Mouse (Mus musculus): ENCODE results near the gene Adora3.

Adora3 gene

DNA sequence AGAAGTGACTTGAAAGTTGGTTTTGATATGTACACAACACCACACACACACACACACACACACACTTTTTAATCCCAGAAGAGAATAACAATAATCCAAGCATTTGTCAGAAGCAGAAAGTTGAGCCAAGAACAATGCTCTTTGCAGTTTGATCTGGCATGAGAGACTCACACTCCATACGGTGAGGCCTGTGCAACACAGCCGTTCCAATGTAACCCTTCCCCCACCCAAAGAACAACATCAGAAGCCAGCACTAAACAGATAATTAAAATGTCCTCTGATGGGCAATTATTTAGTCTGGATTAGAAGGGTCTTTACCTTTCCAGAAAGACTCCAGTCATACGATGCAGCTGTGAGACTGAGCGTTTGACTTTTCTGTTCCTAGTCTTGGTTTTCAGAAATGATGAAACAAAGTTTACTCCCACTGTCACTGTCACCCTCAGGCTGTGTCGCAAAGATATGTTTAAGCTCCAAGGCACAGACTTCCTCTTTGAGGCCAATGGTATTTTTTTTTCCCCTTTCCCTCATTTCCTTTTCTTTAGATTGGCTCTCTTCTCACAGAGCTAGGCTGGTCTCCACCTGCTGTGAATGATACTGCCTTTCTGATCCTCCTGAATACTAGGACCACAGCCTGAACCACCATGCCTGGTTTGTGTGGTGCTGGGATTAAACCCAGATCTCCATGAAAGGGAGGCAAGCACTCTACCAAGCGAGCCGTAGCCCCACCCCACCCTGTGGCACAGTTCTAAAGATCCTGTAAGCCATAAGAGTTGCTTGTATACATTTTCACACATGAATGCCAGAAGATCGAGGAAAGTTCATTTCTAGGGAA is 61.8 kb downstream of the Adora3 start, which contains the start of gene I830077J02Rik:
TSS of gene I830077J02Rik (minus strand) at position 425 of the 832 bp plus-strand sequence.
- DNase-seq (ENCODE audit: low read depth, low spot score) = no peak

DNA sequence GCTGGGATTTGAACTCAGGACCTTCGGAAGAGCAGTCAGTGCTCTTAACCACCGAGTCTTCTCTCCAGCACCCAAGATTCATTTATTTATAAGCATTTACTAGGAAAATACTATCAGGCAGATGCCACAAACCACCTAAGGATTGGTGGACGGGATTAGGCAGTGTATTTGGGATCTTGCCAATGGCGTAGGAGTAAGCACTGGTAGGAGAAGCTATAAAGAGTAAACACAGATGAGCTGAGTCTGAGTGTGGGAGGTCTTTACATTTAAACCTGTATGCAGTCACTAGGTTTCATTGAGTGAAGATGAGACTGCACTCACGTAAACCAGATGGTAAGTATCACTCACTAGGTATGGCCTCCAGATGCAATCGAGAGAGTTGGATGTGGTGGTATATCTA is 63.3 kb downstream of the Adora3 start:
- no peak for DNase-seq (ENCODE audit: low read depth, low spot score)

DNA sequence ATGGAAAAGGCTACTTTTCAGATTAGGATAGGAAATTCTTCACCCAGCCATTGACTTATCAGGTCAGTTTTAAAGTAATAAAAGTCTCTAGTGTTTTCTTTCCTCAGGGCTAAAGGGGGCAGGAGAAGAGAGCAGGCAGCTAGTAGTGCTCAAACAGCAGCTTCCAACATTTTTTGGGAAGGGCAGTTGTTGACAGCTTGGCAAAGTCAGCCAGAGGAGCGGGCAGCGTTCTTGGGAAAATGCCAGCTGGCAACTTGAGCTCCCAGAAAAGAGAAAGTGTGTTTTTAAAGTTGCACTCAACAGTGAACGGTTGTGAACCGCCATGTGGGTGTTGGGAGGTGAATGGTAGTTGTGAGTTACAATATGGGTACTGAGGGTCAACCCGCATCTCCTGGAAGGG is 64.4 kb downstream of the Adora3 start:
- DNase-seq (ENCODE audit: low read depth, low spot score) = no peak

DNA sequence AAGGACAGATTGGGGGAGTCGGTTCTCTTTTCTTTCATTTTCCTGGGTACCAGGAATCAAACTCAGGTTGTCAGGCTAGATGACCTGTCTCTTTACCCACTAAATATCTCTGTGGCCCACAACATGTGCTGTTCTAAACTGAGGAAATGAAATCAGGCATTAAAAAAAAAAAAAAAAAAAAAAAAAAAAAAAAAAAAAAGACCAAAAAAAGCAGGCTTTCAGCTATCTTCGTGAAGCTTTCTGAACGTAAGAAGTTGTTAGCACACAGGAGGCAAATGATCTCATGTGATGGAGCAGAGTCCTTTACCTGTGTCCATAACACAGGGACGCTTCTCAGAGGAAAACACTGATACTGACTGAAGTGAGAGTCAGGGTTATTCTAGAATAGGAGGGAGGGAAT is 65.5 kb downstream of the Adora3 start:
- DNase-seq (ENCODE audit: low read depth, low spot score) = no peak

DNA sequence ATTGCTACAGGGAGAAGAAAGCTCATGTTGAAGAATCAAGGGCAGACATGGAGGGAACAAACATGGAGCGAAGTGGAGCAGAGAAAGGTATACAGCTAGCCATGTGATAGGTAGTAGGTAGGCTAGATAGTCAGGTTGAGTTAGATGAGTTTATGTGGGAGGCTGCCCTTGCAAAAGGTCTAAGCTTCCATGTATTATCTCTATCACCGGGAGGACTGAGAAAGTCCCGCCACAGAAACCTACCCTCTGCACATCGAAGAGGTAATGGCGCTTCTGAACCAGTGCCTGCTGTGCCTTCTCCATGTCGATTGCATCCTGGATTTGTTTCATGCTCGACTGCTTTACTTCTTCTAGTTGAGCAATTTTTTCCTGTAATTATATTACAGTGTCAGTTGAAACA is 80.7 kb downstream of the Adora3 start:
- no peak for DNase-seq (ENCODE audit: low read depth, low spot score)

DNA sequence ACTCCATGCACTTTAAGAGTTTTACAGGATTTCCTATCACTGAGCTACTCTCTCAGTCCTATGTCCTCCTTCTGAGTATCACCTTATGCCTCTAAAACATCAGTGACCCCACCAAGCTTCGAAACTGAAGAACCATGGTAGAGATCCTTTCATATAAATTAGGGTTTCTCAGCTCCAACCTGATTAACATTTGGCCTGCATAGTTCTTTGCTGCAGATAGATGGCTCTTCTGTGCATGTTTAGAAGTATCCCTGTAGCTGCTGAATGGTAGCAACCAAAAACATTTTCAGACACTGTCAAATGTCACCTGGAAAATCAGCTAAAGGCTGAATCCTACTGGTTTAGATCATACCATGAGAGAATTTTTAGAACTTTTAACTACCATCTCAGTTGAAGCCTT is 86.6 kb downstream of the Adora3 start:
- no peak for DNase-seq (ENCODE audit: low read depth, low spot score)

DNA sequence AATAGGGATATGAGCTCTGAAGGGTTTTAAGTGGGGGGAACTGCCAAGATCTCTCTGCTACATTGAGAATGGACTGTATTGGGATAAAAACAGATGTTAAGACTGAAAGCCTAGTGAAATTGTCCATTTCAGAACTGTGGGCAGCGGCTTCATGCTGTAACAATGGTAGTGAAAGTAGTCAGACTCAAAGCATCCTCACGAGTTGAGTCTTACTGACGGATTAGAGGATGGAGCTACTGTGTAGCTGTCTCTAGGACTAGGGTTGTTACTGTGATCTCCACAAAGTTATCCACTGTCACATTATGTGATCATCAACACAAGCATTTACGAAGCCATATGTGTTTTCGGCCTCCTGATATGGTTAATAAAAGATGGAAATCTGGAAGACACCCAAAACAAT is 87.5 kb downstream of the Adora3 start:
- DNase-seq (ENCODE audit: low read depth, low spot score) = no peak
